In genomic region chr13:107645865-107646645, GRCm38 (mm10) we compare ENCODE assay signal across 8 mouse cellular contexts.
DNase-seq lines count a peak whose midpoint lies in the region; ATAC-seq and TF ChIP-seq lines count a peak whose summit lies in the region.

No protein-coding gene starts in this region.

- peak; percentile 11 for DNase-seq in cerebellum, adult 8-10 months
- DNase-seq in cerebellum, adult 11 months = no peak
- peak; percentile 63 for DNase-seq in embryo, embryonic 10 days (ENCODE audit: low spot score)
- peak; percentile 69 for DNase-seq in kidney, postnatal 0 days (ENCODE audit: low spot score)

- no peak for TF ChIP-seq CTCF in kidney, postnatal 0 days (IDR thresholded peaks at IDR 0.05; ENCODE audit: low read depth)

- peaks cover 10 to 11% of the 10 kb centered on the region in 2 experiments; a peak in 2 of 4 replicates for H3K4me1 ChIP-seq in heart, embryonic 14.5 days (ENCODE audit: control insufficient read depth in 2 of 2, insufficient read depth in 2 of 2, low read length in 2 of 2)
- H3K4me1 ChIP-seq in kidney, postnatal 0 days (replicated peaks; ENCODE audit: insufficient read depth, low read length) = 0 out of 2 replicates have a peak, but pooled peaks cover 5% of the 10 kb centered on the region
- peaks cover 15% of the 10 kb centered on the region for H3K4me1 ChIP-seq in limb, embryonic 15.5 days
- H3K4me1 ChIP-seq in midbrain, embryonic 16.5 days (ENCODE audit: control insufficient read depth, insufficient read depth, low read length) = peaks cover 7% of the 10 kb centered on the region; the same call in 1 of the 2 replicates

- H3K9me3 ChIP-seq in heart, embryonic 14.5 days (ENCODE audit: control insufficient read depth, low read length) = no peaks in the 10 kb centered on the region
- H3K9me3 ChIP-seq in kidney, postnatal 0 days (replicated peaks; ENCODE audit: low read length) = no peaks in the 10 kb centered on the region
- no peaks in the 10 kb centered on the region for H3K9me3 ChIP-seq in limb, embryonic 15.5 days
- no peaks in the 10 kb centered on the region for H3K9me3 ChIP-seq in midbrain, embryonic 16.5 days (replicated peaks; ENCODE audit: control insufficient read depth, low read length, poor library complexity, severe bottlenecking)

- ATAC-seq in heart, embryonic 14.5 days (ENCODE audit: insufficient number of reproducible peaks, insufficient read depth, low FRiP score, low read depth) = no peak
- ATAC-seq in kidney, postnatal 0 days (replicated peaks; ENCODE audit: low FRiP score, low read depth) = 0 out of 2 replicates have a peak, but pooled peaks have one; percentile 36
- no peak for ATAC-seq in limb, embryonic 15.5 days (ENCODE audit: insufficient number of reproducible peaks, low FRiP score, low TSS enrichment, low read depth)
- ATAC-seq in midbrain, embryonic 16.5 days = peak; percentile 69
- ATAC-seq in inflammation-experienced regulatory T-cells, adult 6 months = no peak

- H3K27me3 ChIP-seq in heart, embryonic 14.5 days (ENCODE audit: control insufficient read depth, insufficient read depth, low read length) = peaks cover 30% of the 10 kb centered on the region
- H3K27me3 ChIP-seq in kidney, postnatal 0 days (ENCODE audit: insufficient read depth, low read length) = no peaks in the 10 kb centered on the region
- peaks cover 45% of the 10 kb centered on the region for H3K27me3 ChIP-seq in limb, embryonic 15.5 days
- no peaks in the 10 kb centered on the region for H3K27me3 ChIP-seq in midbrain, embryonic 16.5 days (ENCODE audit: control insufficient read depth, insufficient read depth, low read depth, low read length)

- no peaks in the 10 kb centered on the region for H3K36me3 ChIP-seq in heart, embryonic 14.5 days (ENCODE audit: control insufficient read depth, insufficient read depth, low read length)
- H3K36me3 ChIP-seq in kidney, postnatal 0 days (ENCODE audit: insufficient read depth, low read length) = no peaks in the 10 kb centered on the region
- no peaks in the 10 kb centered on the region for H3K36me3 ChIP-seq in limb, embryonic 15.5 days
- H3K36me3 ChIP-seq in midbrain, embryonic 16.5 days (ENCODE audit: control insufficient read depth, insufficient read depth, low read length) = no peaks in the 10 kb centered on the region

- WGBS in heart, embryonic 14.5 days = 5% methylated on average over 27 of the region's 27 CpGs
- 5% methylated on average over 27 of the region's 27 CpGs for WGBS in kidney, postnatal 0 days
- WGBS in limb, embryonic 15.5 days = 4% methylated on average over 27 of the region's 27 CpGs
- WGBS in midbrain, embryonic 16.5 days = 1% methylated on average over 27 of the region's 27 CpGs

- peak overlapping the region; percentile 23 to 38 for H3K4me3 ChIP-seq in heart, embryonic 14.5 days (ENCODE audit: control insufficient read depth in 1 of 2, insufficient read depth in 1 of 2, low read depth in 1 of 2, low read length in 2 of 2)
- H3K4me3 ChIP-seq in kidney, postnatal 0 days (replicated peaks; ENCODE audit: low read depth, low read length) = peak overlapping the region; percentile 41
- H3K4me3 ChIP-seq in limb, embryonic 15.5 days = peak overlapping the region; percentile 36
- H3K4me3 ChIP-seq in midbrain, embryonic 16.5 days (ENCODE audit: low read depth, low read length) = peak overlapping the region; percentile 36

- 0 out of 2 replicates have a peak overlapping the region, but pooled peaks have one; percentile 35 for H3K9ac ChIP-seq in heart, embryonic 14.5 days (ENCODE audit: low read length)
- peak overlapping the region; percentile 40; the same call in 1 of the 2 replicates for H3K9ac ChIP-seq in kidney, postnatal 0 days (ENCODE audit: low read depth, low read length)
- H3K9ac ChIP-seq in limb, embryonic 15.5 days = no peak overlapping the region
- H3K9ac ChIP-seq in midbrain, embryonic 16.5 days (ENCODE audit: low read depth, low read length) = peak overlapping the region; percentile 65

- H3K4me2 ChIP-seq in heart, embryonic 14.5 days (ENCODE audit: low read length) = peak overlapping the region; percentile 61
- peak overlapping the region; percentile 78 for H3K4me2 ChIP-seq in kidney, postnatal 0 days (ENCODE audit: low read length)
- peak overlapping the region; percentile 60 for H3K4me2 ChIP-seq in limb, embryonic 15.5 days
- peak overlapping the region; percentile 61 for H3K4me2 ChIP-seq in midbrain, embryonic 16.5 days (ENCODE audit: low read length)

- no peak overlapping the region for H3K27ac ChIP-seq in heart, embryonic 14.5 days (replicated peaks in 1 of 2; ENCODE audit: control insufficient read depth in 1 of 2, insufficient read depth in 1 of 2, low read depth in 2 of 2, low read length in 2 of 2)
- H3K27ac ChIP-seq in kidney, postnatal 0 days = no peak overlapping the region
- H3K27ac ChIP-seq in limb, embryonic 15.5 days = no peak overlapping the region
- H3K27ac ChIP-seq in midbrain, embryonic 16.5 days (ENCODE audit: low read length) = peak overlapping the region; percentile 53

Comparison
In these comparisons a context has a peak if more than half of its experiments do, and no peak if none do; other contexts are left out.
1. ATAC-seq: peak in kidney, postnatal 0 days (single experiment) and midbrain, embryonic 16.5 days (single experiment); none in heart, embryonic 14.5 days (single experiment), limb, embryonic 15.5 days (single experiment) and inflammation-experienced regulatory T-cells, adult 6 months (single experiment).
2. Peak in every context shown above with its lines, with median percentiles within 50 percentile points of each other: H3K4me2 ChIP-seq and H3K4me3 ChIP-seq.